Mouse (Mus musculus): ENCODE measurements at regions not wholly inside any gene's neighbourhood (a gene's known extent, or its start where the extent isn't known, plus 50 kb on each side); places are given as distances from the start of the nearest gene placed in this dataset.

- H3K36me3 ChIP-seq (ENCODE audit: control insufficient read depth, insufficient read depth): no peaks in the 10 kb centered on the region
- no peaks in the 10 kb centered on the region for H3K4me1 ChIP-seq (ENCODE audit: control insufficient read depth, insufficient read depth, low read length)
- no peak overlapping the region for H3K4me2 ChIP-seq (ENCODE audit: low read depth, low read length)
- no peak overlapping the region for H3K27ac ChIP-seq (ENCODE audit: low read length)
- no peak overlapping the region for H3K4me3 ChIP-seq (ENCODE audit: low read length)
- WGBS: 84% methylated on average over 6 of the region's 6 CpGs
- H3K27me3 ChIP-seq (ENCODE audit: control insufficient read depth, insufficient read depth, low read length): no peaks in the 10 kb centered on the region
- no peak for ATAC-seq (replicated peaks; ENCODE audit: extremely low read depth, insufficient read depth, low FRiP score)
- no peak overlapping the region for H3K9ac ChIP-seq (ENCODE audit: low read length)
- no peaks in the 10 kb centered on the region for H3K9me3 ChIP-seq (replicated peaks; ENCODE audit: control insufficient read depth, low read length)
Observed at GRCm38 (mm10) chr8:87297761-87298160, 174.6 kb downstream of the Cbln1 start.

GRCm38 (mm10) chr8:87297331-87297730, 175.1 kb downstream of the Cbln1 start:
- Histone ChIP-seq H3K4me2 (ENCODE audit: low read depth, low read length) (no peak overlapping the region), H3K36me3 (ENCODE audit: control insufficient read depth, insufficient read depth) (no peaks in the 10 kb centered on the region), H3K27me3 (ENCODE audit: control insufficient read depth, insufficient read depth, low read length) (no peaks in the 10 kb centered on the region), H3K9ac (ENCODE audit: low read length) (no peak overlapping the region), H3K9me3 (replicated peaks; ENCODE audit: control insufficient read depth, low read length) (no peaks in the 10 kb centered on the region), H3K4me1 (ENCODE audit: control insufficient read depth, insufficient read depth, low read length) (no peaks in the 10 kb centered on the region), H3K4me3 (ENCODE audit: low read length) (no peak overlapping the region), H3K27ac (ENCODE audit: low read length) (no peak overlapping the region)
- 72% methylated on average over 3 of the region's 3 CpGs for WGBS
- no peak for ATAC-seq (replicated peaks; ENCODE audit: extremely low read depth, insufficient read depth, low FRiP score)

GRCm38 (mm10) chr8:87286059-87286458, 186.3 kb downstream of the Cbln1 start:
- WGBS: 73% methylated on average over 8 of the region's 8 CpGs
- Histone ChIP-seq H3K9me3 (replicated peaks; ENCODE audit: control insufficient read depth, low read length) (no peaks in the 10 kb centered on the region), H3K4me2 (ENCODE audit: low read depth, low read length) (no peak overlapping the region), H3K9ac (ENCODE audit: low read length) (no peak overlapping the region), H3K4me3 (ENCODE audit: low read length) (no peak overlapping the region), H3K27me3 (ENCODE audit: control insufficient read depth, insufficient read depth, low read length) (no peaks in the 10 kb centered on the region), H3K4me1 (ENCODE audit: control insufficient read depth, insufficient read depth, low read length) (no peaks in the 10 kb centered on the region), H3K36me3 (ENCODE audit: control insufficient read depth, insufficient read depth) (no peaks in the 10 kb centered on the region), H3K27ac (ENCODE audit: low read length) (no peak overlapping the region)
- no peak for ATAC-seq (replicated peaks; ENCODE audit: extremely low read depth, insufficient read depth, low FRiP score)

GRCm38 (mm10) chr8:87284356-87284755, 188.1 kb downstream of the Cbln1 start:
- Histone ChIP-seq H3K9ac (ENCODE audit: low read length) (no peak overlapping the region), H3K36me3 (ENCODE audit: control insufficient read depth, insufficient read depth) (no peaks in the 10 kb centered on the region), H3K27ac (ENCODE audit: low read length) (no peak overlapping the region), H3K4me3 (ENCODE audit: low read length) (no peak overlapping the region), H3K4me2 (ENCODE audit: low read depth, low read length) (no peak overlapping the region), H3K9me3 (replicated peaks; ENCODE audit: control insufficient read depth, low read length) (no peaks in the 10 kb centered on the region), H3K27me3 (ENCODE audit: control insufficient read depth, insufficient read depth, low read length) (no peaks in the 10 kb centered on the region), H3K4me1 (ENCODE audit: control insufficient read depth, insufficient read depth, low read length) (no peaks in the 10 kb centered on the region)
- WGBS: 57% methylated on average over 4 of the region's 4 CpGs
- ATAC-seq (replicated peaks; ENCODE audit: extremely low read depth, insufficient read depth, low FRiP score): no peak

- no peak overlapping the region for H3K4me3 ChIP-seq (ENCODE audit: low read length)
- no peaks in the 10 kb centered on the region for H3K27me3 ChIP-seq (ENCODE audit: control insufficient read depth, insufficient read depth, low read length)
- H3K4me2 ChIP-seq (ENCODE audit: low read depth, low read length): no peak overlapping the region
- no peaks in the 10 kb centered on the region for H3K36me3 ChIP-seq (ENCODE audit: control insufficient read depth, insufficient read depth)
- 84% methylated on average over 4 of the region's 4 CpGs for WGBS
- H3K4me1 ChIP-seq (ENCODE audit: control insufficient read depth, insufficient read depth, low read length): no peaks in the 10 kb centered on the region
- no peak overlapping the region for H3K27ac ChIP-seq (ENCODE audit: low read length)
- H3K9me3 ChIP-seq (replicated peaks; ENCODE audit: control insufficient read depth, low read length): no peaks in the 10 kb centered on the region
- no peak overlapping the region for H3K9ac ChIP-seq (ENCODE audit: low read length)
- ATAC-seq (replicated peaks; ENCODE audit: extremely low read depth, insufficient read depth, low FRiP score): no peak
Observed at GRCm38 (mm10) chr8:87282511-87282910, 189.9 kb downstream of the Cbln1 start.

- Histone ChIP-seq H3K27me3 (ENCODE audit: control insufficient read depth, insufficient read depth, low read length) (no peaks in the 10 kb centered on the region), H3K4me3 (ENCODE audit: low read length) (no peak overlapping the region), H3K36me3 (ENCODE audit: control insufficient read depth, insufficient read depth) (no peaks in the 10 kb centered on the region), H3K4me2 (ENCODE audit: low read depth, low read length) (no peak overlapping the region), H3K27ac (ENCODE audit: low read length) (no peak overlapping the region), H3K9me3 (replicated peaks; ENCODE audit: control insufficient read depth, low read length) (peaks cover 5% of the 10 kb centered on the region; the same call in 1 of the 2 replicates), H3K4me1 (ENCODE audit: control insufficient read depth, insufficient read depth, low read length) (no peaks in the 10 kb centered on the region), H3K9ac (ENCODE audit: low read length) (no peak overlapping the region)
- ATAC-seq (replicated peaks; ENCODE audit: extremely low read depth, insufficient read depth, low FRiP score): no peak
- 58% methylated on average over 6 of the region's 6 CpGs for WGBS
Observed at GRCm38 (mm10) chr8:87273328-87273727, 199.1 kb downstream of the Cbln1 start.

GRCm38 (mm10) chr8:87270525-87271187, 201.8 kb downstream of the Cbln1 start:
- H3K9me3 ChIP-seq (replicated peaks; ENCODE audit: control insufficient read depth, low read length): no peaks in the 10 kb centered on the region
- no peak overlapping the region for H3K4me3 ChIP-seq (ENCODE audit: low read length)
- H3K4me1 ChIP-seq (ENCODE audit: control insufficient read depth, insufficient read depth, low read length): no peaks in the 10 kb centered on the region
- ATAC-seq (replicated peaks; ENCODE audit: extremely low read depth, insufficient read depth, low FRiP score): no peak
- H3K27me3 ChIP-seq (ENCODE audit: control insufficient read depth, insufficient read depth, low read length): no peaks in the 10 kb centered on the region
- no peaks in the 10 kb centered on the region for H3K36me3 ChIP-seq (ENCODE audit: control insufficient read depth, insufficient read depth)
- no peak overlapping the region for H3K27ac ChIP-seq (ENCODE audit: low read length)
- WGBS: 78% methylated on average over 3 of the region's 3 CpGs
- no peak overlapping the region for H3K9ac ChIP-seq (ENCODE audit: low read length)
- H3K4me2 ChIP-seq (ENCODE audit: low read depth, low read length): no peak overlapping the region

GRCm38 (mm10) chr8:87268159-87268558, 204.2 kb downstream of the Cbln1 start:
- Histone ChIP-seq H3K4me1 (ENCODE audit: control insufficient read depth, insufficient read depth, low read length) (no peaks in the 10 kb centered on the region), H3K9me3 (replicated peaks; ENCODE audit: control insufficient read depth, low read length) (no peaks in the 10 kb centered on the region), H3K4me3 (ENCODE audit: low read length) (no peak overlapping the region), H3K27ac (ENCODE audit: low read length) (no peak overlapping the region), H3K4me2 (ENCODE audit: low read depth, low read length) (no peak overlapping the region), H3K27me3 (ENCODE audit: control insufficient read depth, insufficient read depth, low read length) (no peaks in the 10 kb centered on the region), H3K9ac (ENCODE audit: low read length) (no peak overlapping the region), H3K36me3 (ENCODE audit: control insufficient read depth, insufficient read depth) (no peaks in the 10 kb centered on the region)
- ATAC-seq (replicated peaks; ENCODE audit: extremely low read depth, insufficient read depth, low FRiP score): no peak

- 58% methylated on average over 2 of the region's 2 CpGs for WGBS
- Histone ChIP-seq H3K9ac (ENCODE audit: low read length) (no peak overlapping the region), H3K4me2 (ENCODE audit: low read depth, low read length) (no peak overlapping the region), H3K27me3 (ENCODE audit: control insufficient read depth, insufficient read depth, low read length) (no peaks in the 10 kb centered on the region), H3K36me3 (ENCODE audit: control insufficient read depth, insufficient read depth) (no peaks in the 10 kb centered on the region), H3K4me3 (ENCODE audit: low read length) (no peak overlapping the region), H3K4me1 (ENCODE audit: control insufficient read depth, insufficient read depth, low read length) (no peaks in the 10 kb centered on the region), H3K27ac (ENCODE audit: low read length) (no peak overlapping the region), H3K9me3 (replicated peaks; ENCODE audit: control insufficient read depth, low read length) (no peaks in the 10 kb centered on the region)
- ATAC-seq (replicated peaks; ENCODE audit: extremely low read depth, insufficient read depth, low FRiP score): no peak
Observed at GRCm38 (mm10) chr8:87264999-87265398, 207.4 kb downstream of the Cbln1 start.
